Mouse (Mus musculus): ENCODE results near the gene Pald1.

Pald1 gene

DNA sequence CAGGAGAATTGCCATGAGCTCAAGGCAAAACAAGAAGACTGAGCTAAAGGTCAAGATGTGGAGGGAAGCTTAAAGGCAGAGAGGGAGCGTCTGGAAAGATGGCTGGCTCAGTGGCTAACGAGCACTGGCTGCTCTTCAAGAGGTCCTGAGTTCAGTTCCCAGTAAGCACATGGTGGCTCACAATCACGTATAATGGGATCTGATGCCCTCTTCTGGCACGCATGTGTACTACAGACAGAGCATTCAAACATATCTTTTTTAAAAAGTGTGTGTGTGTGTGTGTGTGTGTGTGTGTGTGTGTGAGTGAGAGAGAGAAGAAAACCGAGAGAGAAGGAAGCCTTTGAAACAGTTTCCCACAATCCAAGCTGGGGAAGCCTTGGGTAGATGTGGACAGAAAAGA is 19.1 kb upstream of the Pald1 start:
- DNase-seq (ENCODE audit: low read depth, low spot score), result no peak

DNA sequence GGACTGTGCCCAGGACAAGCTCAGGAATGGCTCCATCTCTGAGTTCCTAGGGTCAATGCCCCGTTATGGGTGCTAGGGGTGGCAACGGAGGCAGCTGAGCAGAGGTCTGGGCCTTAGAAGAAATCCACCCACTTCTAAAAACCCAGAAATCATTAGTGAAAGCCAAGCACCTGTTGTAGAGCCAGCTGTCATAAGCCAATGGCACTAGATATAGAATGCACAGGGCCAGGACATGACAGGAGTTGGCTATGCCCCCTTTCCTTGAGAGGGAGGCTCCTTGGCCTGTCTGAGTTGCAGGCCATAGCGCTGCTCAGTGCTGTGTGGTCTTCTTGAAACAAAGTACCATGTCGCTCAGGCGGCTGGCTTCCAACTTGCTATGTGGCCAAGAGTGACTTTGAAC is 17.1 kb upstream of the Pald1 start:
- DNase-seq (ENCODE audit: low read depth, low spot score), result no peak

DNA sequence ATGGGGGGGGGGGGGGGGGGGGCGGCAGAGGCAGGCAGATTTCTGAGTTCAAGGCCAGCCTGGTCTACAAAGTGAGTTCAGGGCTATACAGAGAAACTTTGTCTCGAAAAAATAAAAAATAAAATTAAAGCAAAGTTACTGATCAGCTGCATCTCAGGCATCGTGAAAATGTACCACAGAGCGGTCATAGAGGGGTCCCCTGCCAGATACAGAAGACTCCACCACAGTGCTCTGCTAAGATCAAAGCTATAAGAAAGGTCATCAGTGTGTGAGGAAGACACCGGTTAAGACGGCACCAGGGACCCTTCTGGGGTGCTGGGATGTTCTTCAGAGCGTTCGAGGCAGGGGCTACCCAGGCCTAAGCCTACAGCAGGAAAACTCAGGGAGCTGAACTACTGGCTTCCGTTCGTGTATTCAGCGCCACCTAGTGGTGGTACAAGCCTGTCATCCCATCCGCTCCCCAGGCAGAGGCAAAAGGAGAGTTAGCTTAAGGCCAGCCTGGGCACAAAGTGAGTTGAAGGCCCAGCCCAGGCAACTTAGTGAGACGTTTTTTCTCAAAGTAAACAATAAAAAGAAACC is 15.9 kb upstream of the Pald1 start:
- DNase-seq (ENCODE audit: low read depth, low spot score), result no peak

DNA sequence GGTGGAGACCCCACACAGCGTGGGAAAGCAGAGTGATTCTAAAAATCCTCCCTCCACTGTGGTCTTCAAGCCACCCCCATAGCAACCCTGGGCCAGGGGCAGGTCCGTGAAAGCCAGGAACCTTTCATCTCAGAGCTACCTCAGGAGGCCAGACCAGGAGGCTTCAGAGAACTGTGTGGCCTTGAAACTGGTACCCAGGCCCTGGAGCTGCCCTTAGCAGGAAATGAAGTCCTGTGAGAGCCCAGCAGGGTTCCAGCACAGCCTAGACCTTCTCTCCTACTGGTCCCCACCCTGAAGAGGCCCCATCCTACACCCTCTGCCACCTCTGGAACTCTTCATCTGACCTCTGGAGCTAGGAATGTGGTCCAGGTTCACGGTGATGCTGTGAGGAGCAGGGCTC is 14.8 kb upstream of the Pald1 start:
- DNase-seq (ENCODE audit: low read depth, low spot score), result no peak

DNA sequence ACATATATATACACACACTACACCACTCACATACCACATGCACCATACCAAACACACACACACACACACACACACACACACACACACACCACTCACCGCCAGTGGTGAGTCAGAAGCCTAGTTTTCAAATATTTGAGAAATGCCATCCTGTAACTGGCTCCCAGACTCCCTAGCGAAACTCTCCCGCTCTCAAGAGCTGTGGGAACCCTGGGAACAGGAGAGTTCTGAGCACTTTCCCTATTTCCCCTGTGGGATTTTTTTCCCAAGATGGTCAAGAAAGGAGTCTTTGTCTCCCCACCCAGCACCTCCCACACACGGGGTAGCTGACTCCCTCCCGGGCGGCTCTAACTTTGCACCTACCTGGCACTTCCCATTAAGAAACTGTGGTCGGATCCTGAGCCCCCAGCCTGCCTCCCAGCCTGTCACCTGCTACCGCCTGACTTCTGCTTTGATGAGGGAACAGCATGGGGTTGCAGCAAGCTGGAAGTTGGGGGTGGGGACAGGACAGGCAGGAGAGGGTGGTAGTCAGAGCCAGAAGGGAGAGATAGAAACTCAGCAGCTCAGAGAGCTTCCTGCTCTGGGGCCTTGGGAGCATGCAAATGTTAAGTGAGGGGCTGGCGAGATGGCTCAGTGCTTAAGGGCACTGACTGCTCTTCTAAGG is 11.3 kb upstream of the Pald1 start:
- no peak for DNase-seq (ENCODE audit: low read depth, low spot score)

DNA sequence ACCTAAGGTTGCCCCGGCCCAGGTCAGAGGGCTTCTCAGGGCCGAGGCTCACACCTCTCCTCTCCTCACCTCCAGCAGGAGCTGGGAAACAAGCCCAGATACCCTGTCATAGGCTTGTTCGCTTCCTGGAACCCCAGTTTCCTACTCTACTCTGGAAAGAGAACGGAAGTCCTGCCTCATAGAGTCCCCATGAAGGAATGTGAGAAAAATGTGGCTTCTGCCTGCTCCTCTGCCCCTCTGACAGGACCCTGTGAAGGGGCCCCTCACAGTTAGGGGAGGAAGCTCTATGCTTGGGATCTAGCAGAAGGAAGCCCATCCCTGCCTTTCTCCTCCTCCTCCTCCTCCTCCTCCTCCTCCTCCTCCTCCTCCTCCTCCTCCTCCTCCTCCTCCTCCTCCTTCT is 9.3 kb upstream of the Pald1 start:
- DNase-seq (ENCODE audit: low read depth, low spot score), result no peak

DNA sequence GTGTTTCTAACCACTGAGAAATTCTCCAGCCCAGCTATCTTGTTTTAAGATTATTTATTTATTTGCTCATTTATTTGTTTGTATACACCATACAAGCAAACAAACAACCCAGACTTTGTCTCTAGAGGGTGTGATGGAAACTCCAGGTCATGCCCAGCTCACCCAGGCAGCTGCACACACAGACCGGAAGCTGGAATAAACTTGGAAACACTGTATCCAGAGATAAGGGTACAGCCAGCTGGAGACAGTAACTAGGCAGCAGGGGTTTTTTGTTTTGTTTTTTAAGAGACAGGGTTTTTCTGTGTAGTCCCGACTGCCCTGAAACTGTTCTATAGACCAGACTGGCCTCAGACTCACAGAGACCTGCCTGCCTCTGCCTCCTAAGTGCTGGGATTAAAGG is 6.8 kb upstream of the Pald1 start:
- DNase-seq (ENCODE audit: low read depth, low spot score), result no peak

DNA sequence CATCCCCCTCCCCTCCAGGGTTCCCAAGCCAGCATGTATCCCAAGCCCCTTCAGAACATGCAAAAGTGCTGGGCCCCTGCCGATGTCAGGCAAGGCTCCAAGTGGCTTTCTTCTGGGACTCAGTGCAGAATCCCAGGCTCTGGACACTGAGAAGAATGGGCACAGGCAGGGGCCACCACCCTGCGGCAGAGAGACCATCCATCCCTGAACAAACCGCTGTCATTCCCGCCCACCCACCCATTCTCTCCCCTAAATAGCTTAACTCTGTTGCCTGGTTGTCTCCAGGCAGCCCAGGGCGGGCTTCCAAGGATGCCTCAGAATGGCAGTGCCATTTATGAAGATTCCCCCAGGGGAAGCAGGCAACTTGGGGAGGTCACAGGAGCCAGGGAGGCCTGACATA is 5.7 kb upstream of the Pald1 start:
- no peak for DNase-seq (ENCODE audit: low read depth, low spot score)

DNA sequence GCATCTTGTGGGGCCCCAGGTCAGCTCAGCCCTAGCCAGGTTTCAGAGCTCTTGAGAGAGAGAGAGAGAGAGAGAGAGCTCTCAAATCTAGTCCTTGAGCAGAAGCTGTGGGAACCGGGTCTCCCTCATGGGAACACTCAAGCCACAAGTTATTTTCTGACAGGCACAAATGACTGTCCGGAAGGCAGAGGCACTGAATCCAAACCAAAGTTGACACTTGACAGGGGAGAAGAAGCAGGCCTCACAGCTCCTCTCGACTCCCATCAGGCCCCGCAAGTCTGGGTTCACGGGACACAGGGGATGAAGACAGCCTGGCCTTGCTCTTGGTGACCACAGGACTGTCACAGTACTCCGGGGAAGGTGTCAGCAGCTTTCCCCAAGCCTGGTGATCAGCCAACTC is 3.0 kb upstream of the Pald1 start:
- DNase-seq (ENCODE audit: low read depth, low spot score), result no peak

DNA sequence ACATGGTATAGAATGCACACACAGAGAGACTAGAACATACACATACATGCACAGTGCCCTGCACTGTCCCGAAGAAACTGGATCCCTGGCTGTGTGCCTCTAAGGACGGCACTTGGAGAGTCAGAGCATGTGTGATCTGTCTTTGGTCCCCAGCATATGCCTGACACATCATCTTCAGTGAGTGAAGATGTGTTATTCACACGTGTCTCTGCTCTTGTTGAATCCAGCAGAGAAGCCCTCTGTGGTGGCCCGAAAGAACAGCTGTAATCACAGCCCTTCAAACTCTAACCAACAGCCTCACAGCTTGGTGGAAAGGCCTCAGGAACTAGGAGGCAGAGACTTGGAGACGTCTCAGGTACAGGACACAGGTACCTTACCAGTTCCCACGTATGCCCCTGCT is 1.8 kb upstream of the Pald1 start:
- DNase-seq (ENCODE audit: low read depth, low spot score), result no peak

DNA sequence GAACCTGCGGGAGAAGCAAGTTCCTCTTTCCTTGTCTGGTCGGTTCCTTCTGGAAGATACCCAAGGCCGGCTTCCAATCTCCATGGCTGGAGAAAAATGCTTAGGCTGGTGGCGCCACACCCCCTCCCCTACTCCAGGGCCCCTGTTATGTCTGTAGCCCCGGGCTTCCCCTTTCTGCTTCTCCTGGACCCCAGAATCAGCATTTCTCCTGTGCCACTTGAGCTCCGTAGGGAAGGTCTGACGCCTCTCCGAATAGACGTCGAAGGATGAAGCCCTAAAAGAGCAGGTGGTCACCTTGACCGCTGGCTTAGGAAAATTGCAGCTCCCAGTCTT is 351 bp upstream of the Pald1 start:
- DNase-seq (ENCODE audit: low read depth, low spot score), result no peak

DNA sequence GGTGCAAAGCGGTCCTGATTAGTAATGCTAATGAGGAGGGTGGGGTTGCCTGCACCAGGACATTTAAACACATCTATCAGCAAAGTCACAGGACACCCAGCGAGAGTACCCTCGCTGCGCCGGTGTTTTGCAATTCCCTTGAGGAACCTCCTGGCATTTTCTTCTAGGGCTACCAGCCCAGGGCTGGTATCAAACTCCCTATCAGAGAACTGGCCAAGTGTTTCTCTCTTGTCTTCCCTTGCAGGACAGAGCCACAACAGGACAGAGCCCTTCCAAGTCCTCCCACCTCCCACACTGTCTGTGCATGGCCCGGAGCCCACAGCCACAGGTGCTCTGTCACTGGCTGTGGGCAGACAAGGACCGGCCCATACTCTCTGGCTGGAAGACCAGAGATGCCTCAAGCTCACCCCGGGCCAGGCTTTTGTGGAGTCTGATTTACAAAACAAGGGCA is 1.0 kb downstream of the Pald1 start:
- DNase-seq (ENCODE audit: low read depth, low spot score), result no peak

DNA sequence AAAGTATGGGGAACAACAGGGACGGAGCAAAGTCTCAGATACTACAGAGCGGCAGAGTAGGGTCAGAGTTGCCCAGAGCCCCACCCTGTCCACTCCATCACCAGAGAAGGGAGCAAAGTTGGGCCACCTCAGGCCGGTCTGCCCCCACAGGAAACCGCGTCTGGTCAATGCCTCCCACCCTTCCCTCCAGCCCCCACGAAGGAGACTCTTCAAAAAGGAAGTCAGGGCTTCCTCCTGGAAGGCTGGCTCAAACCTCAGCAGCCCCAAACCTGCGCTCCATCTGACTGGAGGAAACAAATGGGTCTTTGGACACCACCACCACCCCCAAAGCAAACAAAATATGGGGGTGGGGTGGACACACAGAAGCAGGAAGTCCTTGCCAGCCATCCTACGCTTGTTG is 1.5 kb downstream of the Pald1 start:
- no peak for DNase-seq (ENCODE audit: low read depth, low spot score)

DNA sequence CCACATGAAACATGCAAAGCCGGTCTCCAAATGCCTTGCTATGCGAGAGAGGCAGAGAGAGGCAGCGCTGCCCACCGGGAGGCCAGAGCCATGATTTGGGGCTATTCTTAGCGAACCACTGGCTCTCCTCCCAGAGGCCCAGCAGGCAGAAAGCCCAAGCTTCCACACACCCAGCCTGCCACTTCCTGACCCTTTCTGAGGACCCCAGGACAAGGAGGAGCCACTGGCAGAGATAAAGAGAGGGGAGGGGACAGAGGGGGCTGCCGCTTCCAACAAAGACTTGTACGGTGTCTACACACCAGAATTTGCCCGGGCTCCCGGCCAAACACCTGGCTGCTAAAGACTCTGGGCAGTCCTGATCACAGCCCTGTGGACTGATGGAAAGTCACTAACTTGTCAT is 3.1 kb downstream of the Pald1 start:
- no peak for DNase-seq (ENCODE audit: low read depth, low spot score)

DNA sequence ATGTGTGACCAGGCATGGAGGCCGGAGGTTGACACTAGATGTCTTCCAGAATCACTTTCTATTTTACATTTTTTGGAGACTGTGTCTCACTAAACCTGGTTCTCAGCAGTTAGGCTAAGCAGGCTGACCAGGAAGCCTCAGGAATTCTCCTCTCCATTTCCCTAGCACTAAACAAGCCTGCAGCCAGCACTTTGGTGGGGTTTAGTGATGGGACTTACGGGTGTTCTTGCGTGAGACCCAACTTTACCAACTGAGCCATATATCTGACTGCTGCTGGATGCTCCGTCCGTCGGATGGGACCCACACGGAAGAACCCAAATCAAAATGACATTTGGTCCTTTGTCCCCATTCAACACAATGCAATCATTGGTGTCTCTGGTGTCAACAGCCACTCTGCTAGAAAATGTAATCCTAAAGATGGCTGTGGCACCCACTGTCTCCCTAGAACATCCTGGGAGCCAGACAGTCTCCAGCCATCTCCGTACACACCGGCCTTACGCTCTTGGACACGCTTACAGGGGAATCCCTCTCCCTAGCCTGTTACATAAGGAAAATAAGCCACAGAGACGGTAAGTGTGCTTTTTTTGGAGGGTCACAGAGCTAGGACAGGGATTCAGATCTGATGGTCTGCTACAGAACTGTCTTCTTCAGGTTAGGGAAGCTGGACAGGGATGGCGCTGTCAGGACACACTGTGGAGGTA is 3.8 kb downstream of the Pald1 start:
- no peak for DNase-seq (ENCODE audit: low read depth, low spot score)

DNA sequence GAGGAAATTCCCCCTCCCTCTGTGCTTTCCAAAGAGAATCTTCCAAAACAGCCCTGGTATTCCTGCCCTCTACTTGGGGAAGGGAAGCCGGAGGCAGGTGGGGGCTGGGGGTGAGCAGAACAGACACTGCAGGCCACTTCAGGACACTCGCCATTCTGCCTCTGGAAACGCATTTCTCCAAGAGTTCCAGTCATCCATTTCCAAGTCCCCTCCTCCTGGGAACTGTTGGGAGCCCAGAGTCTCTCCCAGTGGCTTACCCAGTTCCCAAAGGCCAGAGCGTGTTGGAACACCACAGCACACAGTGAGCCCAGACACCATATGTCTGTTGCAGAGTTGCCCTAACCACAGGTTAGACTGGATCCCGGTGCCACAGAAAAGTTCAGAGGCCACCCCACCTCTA is 4.6 kb downstream of the Pald1 start:
- no peak for DNase-seq (ENCODE audit: low read depth, low spot score)

DNA sequence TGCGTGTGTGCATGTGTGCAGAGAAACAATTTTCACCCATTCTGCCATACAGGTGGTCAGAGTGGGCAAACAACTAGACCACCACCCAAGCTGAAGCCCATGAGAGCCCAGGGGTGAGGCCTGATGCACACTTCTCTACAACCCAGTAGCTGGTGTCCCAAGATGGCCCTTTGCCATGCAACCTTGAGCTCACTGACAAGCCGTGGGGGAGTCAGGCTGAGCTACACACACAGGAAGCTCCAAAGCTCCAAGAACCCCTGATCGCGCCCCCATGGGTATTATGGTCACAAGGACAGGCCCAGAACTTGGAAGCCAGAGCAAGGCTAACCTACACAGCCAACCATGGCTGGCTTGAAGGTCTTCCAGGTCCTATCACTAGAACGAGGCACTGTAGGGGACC is 5.3 kb downstream of the Pald1 start:
- no peak for DNase-seq (ENCODE audit: low read depth, low spot score)

DNA sequence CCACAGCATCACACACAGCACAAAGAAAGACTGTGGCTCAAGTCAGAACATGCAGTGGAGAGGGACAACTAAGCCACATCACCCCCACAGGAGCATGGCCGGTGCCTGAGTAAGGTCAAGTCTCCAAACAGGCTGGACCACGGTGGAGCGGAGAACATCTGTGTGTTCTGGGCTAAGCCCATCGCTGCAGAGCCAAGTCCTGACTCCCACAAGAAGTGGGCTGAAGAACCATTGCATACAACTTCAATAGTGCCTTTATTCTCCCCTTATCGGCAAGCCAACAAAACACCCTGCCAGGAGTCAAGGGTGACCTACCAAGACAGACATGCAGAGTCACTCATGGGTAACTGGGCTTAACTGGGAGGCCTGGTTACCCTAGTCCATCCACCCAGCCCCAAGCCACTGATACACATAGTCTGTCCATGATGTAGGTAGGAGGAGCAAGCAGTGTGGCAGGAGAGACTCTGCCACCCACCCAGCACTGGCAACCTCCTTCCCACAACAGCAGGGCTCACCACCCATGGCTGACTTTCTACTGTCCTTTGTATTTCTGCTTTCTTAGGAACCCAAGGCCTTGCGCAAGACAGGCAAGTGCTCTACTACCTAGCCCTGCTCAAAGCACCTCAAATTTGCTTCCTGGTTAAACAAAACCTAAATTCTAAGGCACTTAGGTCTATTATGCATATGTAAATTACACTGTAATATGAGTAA is 8.4 kb downstream of the Pald1 start:
- no peak for DNase-seq (ENCODE audit: low read depth, low spot score)

DNA sequence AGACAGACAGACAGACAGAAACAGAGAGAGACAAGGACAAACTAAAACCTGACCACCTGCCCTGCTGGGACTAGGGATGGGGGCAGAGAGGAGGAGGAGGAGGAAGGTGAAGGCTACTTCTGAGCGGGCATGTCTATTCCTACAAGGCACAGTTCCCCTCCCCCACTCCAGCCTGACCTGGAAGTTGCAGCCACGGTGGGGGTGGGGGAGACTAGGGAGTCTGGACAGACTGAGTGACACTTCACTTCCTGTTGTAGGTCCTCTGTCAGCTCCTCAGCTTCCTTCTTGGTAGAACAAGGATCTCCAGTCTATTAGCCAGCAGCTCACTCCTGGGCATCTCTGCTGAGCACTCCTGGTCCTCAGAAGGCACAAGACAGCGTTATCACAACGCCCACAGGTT is 9.3 kb downstream of the Pald1 start:
- DNase-seq (ENCODE audit: low read depth, low spot score), result no peak

DNA sequence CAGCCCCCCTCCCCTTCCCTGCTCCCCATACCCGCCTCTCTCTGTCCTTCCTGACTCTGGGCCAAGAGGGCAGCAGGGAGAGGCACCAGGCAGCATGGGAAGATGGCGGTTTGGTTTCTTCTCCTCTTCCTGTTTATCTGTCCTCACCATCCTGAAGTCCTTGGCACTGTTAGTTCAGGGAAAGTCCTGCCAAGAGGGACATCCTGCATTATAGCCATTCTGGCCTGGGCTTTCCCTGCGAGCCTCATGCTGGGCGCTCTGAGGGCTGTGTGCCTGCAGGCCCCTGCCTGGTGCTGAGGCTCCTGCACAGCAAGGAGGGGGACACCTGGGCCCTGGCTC is 10.8 kb downstream of the Pald1 start:
- DNase-seq (ENCODE audit: low read depth, low spot score), result no peak

DNA sequence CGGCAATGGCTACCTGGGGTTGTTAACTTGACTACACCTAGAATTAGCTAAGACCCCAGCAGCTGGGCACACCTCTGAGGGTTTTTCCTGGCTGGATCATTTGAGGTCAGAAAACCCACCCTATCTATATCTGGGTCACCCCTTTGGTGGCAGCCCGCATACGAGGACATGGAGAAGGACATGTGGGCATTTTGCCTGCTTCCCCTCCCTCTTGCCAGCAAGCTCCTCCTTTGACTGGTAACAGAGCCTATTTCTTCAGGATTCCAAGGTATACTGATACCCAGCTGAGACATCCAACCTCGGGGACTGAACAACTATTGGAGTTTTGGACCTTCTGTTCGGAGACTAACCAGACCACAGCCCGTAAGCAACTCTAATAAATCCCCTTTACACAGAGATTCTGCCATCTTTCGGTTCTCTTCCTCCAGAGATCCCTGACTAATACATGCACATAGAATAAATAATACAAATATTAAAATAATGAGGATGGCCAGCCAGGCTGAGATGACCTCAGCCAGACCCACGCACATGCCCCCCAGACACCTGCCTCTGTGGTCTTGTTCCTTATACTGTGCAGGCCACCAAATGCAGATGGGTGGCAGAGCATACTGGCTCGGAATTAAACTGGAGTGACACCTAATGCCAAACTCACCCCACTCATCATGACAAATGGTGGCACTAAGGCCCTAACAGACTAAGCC is 11.3 kb downstream of the Pald1 start:
- no peak for DNase-seq (ENCODE audit: low read depth, low spot score)

DNA sequence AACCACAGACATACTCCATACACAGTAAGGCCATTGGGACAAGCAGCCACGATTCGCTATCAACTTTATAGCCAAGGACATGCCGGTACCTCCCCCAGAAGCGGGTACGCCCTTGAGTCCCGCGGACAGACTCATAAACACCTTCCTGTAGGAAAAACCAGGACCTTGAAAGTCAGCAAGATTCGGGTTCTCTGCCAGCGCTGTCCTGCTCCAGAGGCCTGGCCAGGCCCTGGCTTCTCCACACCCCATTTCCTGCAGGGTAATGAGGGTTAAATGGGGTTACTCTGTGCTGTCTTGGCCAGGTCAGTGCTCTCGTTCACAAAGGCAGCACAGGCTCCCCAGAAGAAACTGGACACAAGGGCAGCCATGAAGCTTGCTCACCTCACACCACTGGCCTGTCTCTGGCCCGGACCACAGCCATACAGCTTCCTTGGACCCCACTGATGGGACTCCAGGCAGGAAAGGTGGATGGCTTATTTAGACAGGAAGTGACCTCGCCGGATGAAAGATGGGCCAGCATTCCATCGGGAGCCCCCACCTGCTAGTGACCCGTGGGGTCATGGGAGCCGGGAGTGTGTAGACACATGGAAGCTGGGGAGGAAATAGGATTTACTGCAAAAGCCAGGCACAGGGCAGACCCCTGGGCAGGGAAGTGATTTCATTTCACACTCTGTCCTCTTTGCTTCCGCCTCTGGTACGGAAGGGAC is 12.9 kb downstream of the Pald1 start:
- DNase-seq (ENCODE audit: low read depth, low spot score), result no peak

Data from retina, adult 2 months (tissue).